Mouse (Mus musculus) kidney, postnatal 0 days (tissue): ENCODE data around the gene Dock4. TPM values are rescaled to one million over a fixed set of nuclear protein-coding genes. Genes with fewer than 3 reads are reported as not detected.

Source experiments
- ATAC-seq: fragments of 200-750 bp; cut with Nextera tagmentation; replicated peaks from 2 replicates; pipeline ENCODE4 v1.8.0; 2017; ENCODE audit warnings: low read depth, moderate number of reproducible peaks, moderate TSS enrichment, moderate library complexity; ENCODE audit not compliant: low FRiP score
- DNase-seq: peaks from one replicate; pipeline ENCODE4 v3.0.0-alpha.2; 2016; ENCODE audit warnings: low spot score
- H3K27ac ChIP-seq: fragments of 300-500 bp; sonication (generic); 2 replicates; pipeline ENCODE4 v1.5.1; 2014; ENCODE audit warnings: mild to moderate bottlenecking
- H3K27me3 ChIP-seq: fragments of 300-500 bp; sonication (generic); 2 replicates; pipeline ENCODE4 v1.6.1; 2014; ENCODE audit warnings: low read length, mixed read lengths; ENCODE audit not compliant: insufficient read depth
- H3K36me3 ChIP-seq: fragments of 300-500 bp; sonication (generic); 2 replicates; pipeline ENCODE4 v1.6.1; 2014; ENCODE audit warnings: low read length, mixed read lengths; ENCODE audit not compliant: insufficient read depth
- H3K4me1 ChIP-seq: fragments of 300-500 bp; sonication (generic); replicated peaks from 2 replicates; pipeline ENCODE4 v1.6.1; 2014; ENCODE audit warnings: antibody characterized with exemption, low read length, mixed read lengths; ENCODE audit not compliant: insufficient read depth
- H3K4me2 ChIP-seq: fragments of 300-500 bp; sonication (generic); 2 replicates; pipeline ENCODE4 v1.6.1; 2014; ENCODE audit warnings: mild to moderate bottlenecking, low read length, moderate library complexity, mixed read lengths
- H3K4me3 ChIP-seq: fragments of 300-500 bp; sonication (generic); replicated peaks from 2 replicates; pipeline ENCODE4 v1.5.1; 2014; ENCODE audit warnings: low read depth, low read length
- H3K9ac ChIP-seq: fragments of 300-500 bp; sonication (generic); 2 replicates; pipeline ENCODE4 v1.6.1; 2014; ENCODE audit warnings: low read depth, low read length
- H3K9me3 ChIP-seq: fragments of 300-500 bp; sonication (generic); replicated peaks from 2 replicates; pipeline ENCODE4 v1.6.1; 2016; ENCODE audit warnings: low read length, inconsistent platforms, mixed read lengths
- CTCF ChIP-seq: IDR thresholded peaks from 2 replicates; pipeline ENCODE4 v1.5.1; 2016; ENCODE audit warnings: antibody characterized with exemption, low read depth, mild to moderate bottlenecking, moderate library complexity
- WGBS: fragments of 180-500 bp; shearing (Covaris S2); extraction: QIAGEN DNeasy Blood & Tissue Kit; methylation state at CpG from one replicate; pipeline ENCODE4 v1.1.7; 2014; 5-methylcytosine and 5-hydroxymethylcytosine counted together
- polyA plus RNA-seq: library from polyadenylated mRNA; unstranded; fragments of >200 nt; fragmentation: Nextera tagmentation; extraction: Ambion mirVana; gene quantifications from 2 replicates; pipeline ENCODE4 v1.2.1, GENCODE M21; 2015

The Dock4 gene
- polyA plus RNA-seq, 1 experiment from 2014 or later = 7.0 TPM

DNA sequence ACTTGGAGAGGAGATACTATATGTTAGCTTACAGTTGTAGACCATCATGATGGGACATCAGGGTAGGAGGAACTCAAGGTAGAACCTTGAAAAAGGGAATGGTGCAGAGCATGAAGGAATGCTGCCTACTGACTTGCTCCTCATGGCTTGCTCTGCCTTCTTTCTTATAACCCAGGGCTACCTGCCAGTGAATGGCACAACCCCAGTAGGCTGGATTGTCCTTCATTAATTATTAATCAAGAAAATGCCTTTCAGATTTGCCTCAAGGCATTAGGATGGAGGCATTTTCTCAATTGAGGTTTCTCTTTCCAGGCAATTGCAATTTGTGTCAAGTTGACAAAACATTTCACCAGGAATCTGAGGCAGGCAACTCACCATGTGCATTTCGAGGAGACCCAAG is 92.1 kb downstream of the Dock4 start:
- H3K4me3 ChIP-seq = no peak overlapping the region
- no peaks in the 10 kb centered on the region for H3K27me3 ChIP-seq
- H3K27ac ChIP-seq = no peak overlapping the region
- 81% methylated on average over 1 of the region's 1 CpGs for WGBS
- DNase-seq = no peak
- no peak for TF ChIP-seq CTCF
- no peak overlapping the region for H3K9ac ChIP-seq
- ATAC-seq = no peak
- H3K4me1 ChIP-seq = peaks cover 7% of the 10 kb centered on the region; the same call in 1 of the 2 replicates
- H3K36me3 ChIP-seq = no peaks in the 10 kb centered on the region
- H3K9me3 ChIP-seq = no peaks in the 10 kb centered on the region
- no peak overlapping the region for H3K4me2 ChIP-seq

- ATAC-seq (no peak), DNase-seq (no peak)
- Histone ChIP-seq H3K27me3 (no peaks in the 10 kb centered on the region), H3K4me1 (peaks cover 7% of the 10 kb centered on the region; the same call in 1 of the 2 replicates), H3K4me2 (no peak overlapping the region), H3K27ac (no peak overlapping the region), H3K4me3 (no peak overlapping the region), H3K9ac (no peak overlapping the region), H3K36me3 (no peaks in the 10 kb centered on the region), H3K9me3 (no peaks in the 10 kb centered on the region)
- TF ChIP-seq CTCF = no peak
- 81% methylated on average over 6 of the region's 6 CpGs for WGBS
Observed at GRCm38 (mm10) chr12:40538318-40538717, 92.6 kb downstream of the Dock4 start.

DNA sequence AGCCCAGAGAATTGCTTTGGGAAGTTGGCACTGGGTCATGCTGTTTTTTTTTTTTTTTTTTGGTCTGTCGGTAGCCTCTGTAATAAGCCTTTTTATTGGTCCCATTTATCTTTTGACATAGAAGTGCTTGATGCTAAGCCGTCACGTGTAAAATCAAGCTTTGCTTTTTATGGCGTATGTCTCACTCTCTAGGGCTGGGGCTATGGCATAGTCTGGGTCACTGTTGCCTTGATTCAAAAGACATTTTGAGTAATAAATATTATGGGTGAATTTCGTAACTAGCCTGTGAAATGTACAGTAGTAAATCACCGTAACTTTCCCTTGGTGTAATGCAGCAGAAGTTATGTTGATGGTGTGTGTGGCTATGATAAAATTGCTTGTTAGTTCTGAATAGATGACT is 93.0 kb downstream of the Dock4 start:
- WGBS = 48% methylated on average over 6 of the region's 6 CpGs
- H3K4me2 ChIP-seq = no peak overlapping the region
- ATAC-seq (no peak), DNase-seq (peak; percentile 44)
- no peaks in the 10 kb centered on the region for H3K27me3 ChIP-seq
- H3K4me1 ChIP-seq = peaks cover 7% of the 10 kb centered on the region; the same call in 1 of the 2 replicates
- no peak overlapping the region for H3K27ac ChIP-seq
- H3K36me3 ChIP-seq = no peaks in the 10 kb centered on the region
- no peaks in the 10 kb centered on the region for H3K9me3 ChIP-seq
- H3K4me3 ChIP-seq = no peak overlapping the region
- no peak overlapping the region for H3K9ac ChIP-seq
- no peak for TF ChIP-seq CTCF

- no peak overlapping the region for H3K27ac ChIP-seq
Observed at GRCm38 (mm10) chr12:40544273-40544672, 98.5 kb downstream of the Dock4 start.

GRCm38 (mm10) chr12:40546827-40547226 is 101.1 kb downstream of the Dock4 start:
- H3K4me2 ChIP-seq = no peak overlapping the region
- no peaks in the 10 kb centered on the region for H3K36me3 ChIP-seq
- no peak overlapping the region for H3K9ac ChIP-seq
- no peak overlapping the region for H3K4me3 ChIP-seq
- ATAC-seq (no peak), DNase-seq (no peak)
- no peaks in the 10 kb centered on the region for H3K27me3 ChIP-seq
- H3K27ac ChIP-seq = no peak overlapping the region
- TF ChIP-seq CTCF = no peak
- H3K4me1 ChIP-seq = no peaks in the 10 kb centered on the region
- 44% methylated on average over 5 of the region's 5 CpGs for WGBS
- H3K9me3 ChIP-seq = no peaks in the 10 kb centered on the region

More at GRCm38 (mm10) chr12:40544273-40544672, 98.5 kb downstream of the Dock4 start:
- Histone ChIP-seq H3K4me2 (no peak overlapping the region), H3K9ac (no peak overlapping the region), H3K9me3 (no peaks in the 10 kb centered on the region), H3K27me3 (no peaks in the 10 kb centered on the region), H3K4me3 (no peak overlapping the region), H3K4me1 (no peaks in the 10 kb centered on the region), H3K36me3 (no peaks in the 10 kb centered on the region)
- TF ChIP-seq CTCF = no peak
- DNase-seq (no peak), ATAC-seq (no peak)
- WGBS = 91% methylated on average over 3 of the region's 3 CpGs

GRCm38 (mm10) chr12:40551317-40551716 is 105.6 kb downstream of the Dock4 start:
- Histone ChIP-seq H3K27me3 (no peaks in the 10 kb centered on the region), H3K4me1 (no peaks in the 10 kb centered on the region), H3K4me2 (no peak overlapping the region), H3K4me3 (no peak overlapping the region), H3K9me3 (no peaks in the 10 kb centered on the region), H3K27ac (no peak overlapping the region), H3K36me3 (no peaks in the 10 kb centered on the region), H3K9ac (no peak overlapping the region)
- ATAC-seq (no peak), DNase-seq (no peak)
- WGBS = 97% methylated on average over 3 of the region's 3 CpGs
- TF ChIP-seq CTCF = no peak

DNA sequence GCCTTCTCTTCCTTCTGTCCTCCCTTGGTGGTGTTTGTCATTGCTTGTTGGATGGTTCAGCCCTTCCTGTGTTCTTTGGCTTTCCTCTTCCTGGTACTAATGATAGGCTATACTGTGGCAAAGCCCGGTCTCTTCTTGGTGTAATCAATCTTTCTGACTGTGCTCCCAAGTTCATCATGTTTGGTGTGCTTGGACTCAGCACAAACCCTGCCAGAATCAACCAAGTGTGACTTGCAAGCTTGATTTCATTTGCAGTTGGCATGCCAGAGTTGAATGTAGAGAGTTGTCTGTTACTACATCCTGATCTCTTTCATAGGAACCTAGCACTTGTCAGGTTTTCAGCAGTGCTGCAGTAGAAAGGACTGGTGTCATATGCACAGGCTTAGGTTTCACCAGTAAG is 106.4 kb downstream of the Dock4 start:
- H3K4me3 ChIP-seq = no peak overlapping the region
- no peaks in the 10 kb centered on the region for H3K27me3 ChIP-seq
- H3K27ac ChIP-seq = no peak overlapping the region
- no peaks in the 10 kb centered on the region for H3K9me3 ChIP-seq
- ATAC-seq = no peak
- H3K4me1 ChIP-seq = no peaks in the 10 kb centered on the region
- no peak overlapping the region for H3K4me2 ChIP-seq
- no peak for TF ChIP-seq CTCF
- H3K36me3 ChIP-seq = no peaks in the 10 kb centered on the region
- peak; percentile 33 for DNase-seq
- no peak overlapping the region for H3K9ac ChIP-seq
- 35% methylated on average over 1 of the region's 1 CpGs for WGBS
